Mouse (Mus musculus) erythroblast, embryonic 14.5 days (primary cell): ENCODE results near the gene Bcl2l14.

ENCODE experiments used
- GATA1 ChIP-seq: IDR thresholded peaks from 2 replicates; pipeline ENCODE4 v1.6.1; 2012; ENCODE audit warnings: low read length, inconsistent platforms, mixed read lengths
- TAL1 ChIP-seq: IDR thresholded peaks from 3 replicates; pipeline ENCODE4 v1.6.1; 2012; ENCODE audit warnings: low read length, inconsistent platforms, mixed read lengths

DNA sequence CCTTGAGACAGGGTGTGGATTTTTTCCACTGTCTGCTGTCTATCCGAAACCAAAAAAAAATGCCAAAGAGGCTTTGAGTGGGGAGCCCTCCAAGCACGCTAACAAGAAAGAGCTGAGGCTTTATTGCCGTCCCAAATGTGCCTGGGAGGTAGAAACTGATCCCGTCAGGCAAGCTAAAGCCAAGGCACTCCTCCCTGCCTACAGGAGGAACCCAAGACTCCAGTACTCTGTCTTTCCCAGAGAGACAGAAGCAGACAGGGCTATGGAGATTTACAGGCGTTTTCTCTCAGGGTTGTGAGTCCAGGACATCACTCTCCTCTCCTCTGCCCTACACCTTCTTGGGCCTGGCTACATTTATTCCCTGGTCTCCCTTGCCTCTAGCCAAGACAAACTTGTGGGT lies 32.3 kb downstream of the Bcl2l14 start:
- TF ChIP-seq TAL1 (no peak), GATA1 (no peak)
